Mouse (Mus musculus): ENCODE results near the gene Crybg2.

DNA sequence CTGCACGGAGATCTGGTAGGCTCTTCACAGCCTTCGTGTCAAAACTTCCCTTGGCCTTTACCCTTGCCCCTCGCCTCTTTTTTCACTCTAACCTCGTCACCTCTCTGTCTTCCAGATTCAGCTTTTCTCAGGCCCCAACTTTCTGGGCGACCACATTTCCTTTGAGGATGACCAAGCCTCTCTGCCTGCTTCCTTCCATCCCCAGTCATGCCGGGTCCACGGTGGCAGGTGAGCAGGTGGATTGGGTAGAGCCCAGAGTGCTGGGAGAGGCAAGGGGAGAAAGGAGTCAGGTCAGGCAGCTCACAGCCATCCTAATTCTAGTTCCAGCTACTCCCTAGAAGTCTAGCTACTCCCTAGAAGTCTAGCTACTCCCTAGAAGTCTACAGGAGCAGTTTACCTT, 21.8 kb downstream of the Crybg2 start:
- TF ChIP-seq CTCF (IDR thresholded peaks at IDR 0.05; ENCODE audit: control insufficient read depth, insufficient read depth, insufficient read length): no peak
- no peak for TF ChIP-seq MYOG (IDR thresholded peaks at IDR 0.05; ENCODE audit: control insufficient read depth, extremely low read depth, insufficient read length)
- no peak for TF ChIP-seq MAX (IDR thresholded peaks at IDR 0.05)
- no peak for TF ChIP-seq CEBPB (IDR thresholded peaks at IDR 0.05; ENCODE audit: low read depth)
